In genomic region chr5:109601080-109601479, GRCm38 (mm10) we compare ENCODE assay signal across 9 mouse cellular contexts. TPM values are rescaled to one million over a fixed set of nuclear protein-coding genes. Genes with fewer than 3 reads are reported as not detected.
DNase-seq lines count a peak whose midpoint lies in the region; ATAC-seq and TF ChIP-seq lines count a peak whose summit lies in the region.
"Had no signal": no experiment of that assay in that cellular context is flagged by ENCODE, and none has a peak within 500 bp of the region (broad histone marks: within the 10 kb centered on the region; RNA-seq: fewer than 3 reads in every experiment).

No protein-coding gene starts in this region.

- no peak for TF ChIP-seq EP300 in stomach, postnatal 0 days (optimal IDR thresholded peaks at IDR 0.05)

- no peak overlapping the region for H3K9ac ChIP-seq in hindbrain, embryonic 11.5 days (ENCODE audit: low read depth, low read length)
- H3K9ac ChIP-seq in hindbrain, embryonic 16.5 days (ENCODE audit: low read depth, low read length) = no peak overlapping the region
- H3K9ac ChIP-seq in limb, embryonic 12.5 days (replicated peaks) = no peak overlapping the region
- H3K9ac ChIP-seq in stomach, postnatal 0 days (ENCODE audit: low read length) = no peak overlapping the region

- TF ChIP-seq CTCF in embryonic fibroblast, embryonic 13.5 days (IDR thresholded peaks at IDR 0.05; ENCODE audit: borderline replicate concordance, insufficient read depth, low read length) = peak; percentile 32; the same call in 1 of the 2 replicates
- TF ChIP-seq CTCF in stomach, postnatal 0 days (IDR thresholded peaks at IDR 0.05; ENCODE audit: low read depth) = peak; percentile 74

- H3K4me2 ChIP-seq in hindbrain, embryonic 11.5 days (replicated peaks; ENCODE audit: low read depth, low read length) = no peak overlapping the region
- H3K4me2 ChIP-seq in hindbrain, embryonic 16.5 days (ENCODE audit: low read length) = no peak overlapping the region
- H3K4me2 ChIP-seq in limb, embryonic 12.5 days = no peak overlapping the region
- no peak overlapping the region for H3K4me2 ChIP-seq in stomach, postnatal 0 days (replicated peaks; ENCODE audit: low read depth)

- H3K27ac ChIP-seq in hindbrain, embryonic 11.5 days (ENCODE audit: low read depth, low read length) = no peak overlapping the region
- H3K27ac ChIP-seq in hindbrain, embryonic 16.5 days (ENCODE audit: low read depth, low read length) = no peak overlapping the region
- no peak overlapping the region for H3K27ac ChIP-seq in embryonic fibroblast, embryonic 13.5 days (ENCODE audit: insufficient read depth, low read length)
- H3K27ac ChIP-seq in limb, embryonic 12.5 days = no peak overlapping the region
- H3K27ac ChIP-seq in stomach, postnatal 0 days (replicated peaks) = no peak overlapping the region
- H3K27ac ChIP-seq: macrophage had no signal

- TF ChIP-seq POLR2A in embryonic fibroblast, embryonic 13.5 days (IDR thresholded peaks at IDR 0.05; ENCODE audit: low read depth, low read length) = no peak

- 0 out of 2 replicates have a peak, but pooled peaks cover 3% of the 10 kb centered on the region for H3K9me3 ChIP-seq in hindbrain, embryonic 11.5 days (ENCODE audit: control insufficient read depth, low read length)
- H3K9me3 ChIP-seq in hindbrain, embryonic 16.5 days (ENCODE audit: control insufficient read depth, low read length) = peaks cover 5% of the 10 kb centered on the region
- H3K9me3 ChIP-seq in limb, embryonic 12.5 days = 0 out of 2 replicates have a peak, but pooled peaks cover 5% of the 10 kb centered on the region
- no peaks in the 10 kb centered on the region for H3K9me3 ChIP-seq in stomach, postnatal 0 days (ENCODE audit: control insufficient read depth, low read length)

- DNase-seq in hindbrain, embryonic 11.5 days (ENCODE audit: low spot score) = peak; percentile 33
- DNase-seq in B cell, adult 2 months = peak; percentile 43 to 54
- peak; percentile 21 for DNase-seq in Muller cell, postnatal 12 days (ENCODE audit: inconsistent ontology term)
- peak; percentile 42 for DNase-seq in stomach, postnatal 0 days (ENCODE audit: low spot score)
- no peak for DNase-seq in spleen, adult 12 weeks (ENCODE audit: low spot score)

- no peaks in the 10 kb centered on the region for H3K36me3 ChIP-seq in hindbrain, embryonic 11.5 days (ENCODE audit: control insufficient read depth, insufficient read depth, low read length)
- H3K36me3 ChIP-seq in hindbrain, embryonic 16.5 days (ENCODE audit: control insufficient read depth, insufficient read depth, low read length) = no peaks in the 10 kb centered on the region
- H3K36me3 ChIP-seq in limb, embryonic 12.5 days = no peaks in the 10 kb centered on the region
- H3K36me3 ChIP-seq in stomach, postnatal 0 days (ENCODE audit: control insufficient read depth, insufficient read depth, low read length) = no peaks in the 10 kb centered on the region

- ATAC-seq in hindbrain, embryonic 11.5 days (ENCODE audit: low FRiP score) = peak; percentile 27; the same call in 1 of the 2 replicates
- ATAC-seq in hindbrain, embryonic 16.5 days = no peak
- ATAC-seq in limb, embryonic 12.5 days (ENCODE audit: insufficient number of reproducible peaks, insufficient read depth, low FRiP score, low TSS enrichment, low read depth) = 0 out of 2 replicates have a peak, but pooled peaks have one; percentile 26
- ATAC-seq in stomach, postnatal 0 days (ENCODE audit: low FRiP score, low TSS enrichment) = no peak

- H3K4me1 ChIP-seq in hindbrain, embryonic 11.5 days (replicated peaks; ENCODE audit: control insufficient read depth, insufficient read depth, low read length) = no peaks in the 10 kb centered on the region
- H3K4me1 ChIP-seq in hindbrain, embryonic 16.5 days (ENCODE audit: control insufficient read depth, insufficient read depth, low read depth, low read length) = no peaks in the 10 kb centered on the region
- H3K4me1 ChIP-seq in embryonic fibroblast, embryonic 13.5 days (ENCODE audit: control insufficient read depth, insufficient read depth, low read length) = no peaks in the 10 kb centered on the region
- H3K4me1 ChIP-seq in limb, embryonic 12.5 days (replicated peaks) = no peaks in the 10 kb centered on the region
- no peaks in the 10 kb centered on the region for H3K4me1 ChIP-seq in stomach, postnatal 0 days (replicated peaks; ENCODE audit: control insufficient read depth, insufficient read depth)

- WGBS in hindbrain, embryonic 11.5 days = 25% methylated on average over 3 of the region's 3 CpGs
- 22% methylated on average over 3 of the region's 3 CpGs for WGBS in hindbrain, embryonic 16.5 days
- WGBS in limb, embryonic 12.5 days = 21% methylated on average over 3 of the region's 3 CpGs
- 19% methylated on average over 3 of the region's 3 CpGs for WGBS in stomach, postnatal 0 days

- no peaks in the 10 kb centered on the region for H3K27me3 ChIP-seq in hindbrain, embryonic 11.5 days (ENCODE audit: control insufficient read depth, insufficient read depth, low read length)
- no peaks in the 10 kb centered on the region for H3K27me3 ChIP-seq in hindbrain, embryonic 16.5 days (replicated peaks; ENCODE audit: control insufficient read depth, insufficient read depth, low read length)
- H3K27me3 ChIP-seq in limb, embryonic 12.5 days = no peaks in the 10 kb centered on the region
- no peaks in the 10 kb centered on the region for H3K27me3 ChIP-seq in stomach, postnatal 0 days (ENCODE audit: control insufficient read depth, insufficient read depth, low read length)

- no peak overlapping the region for H3K4me3 ChIP-seq in hindbrain, embryonic 11.5 days (ENCODE audit: low read depth, low read length)
- no peak overlapping the region for H3K4me3 ChIP-seq in hindbrain, embryonic 16.5 days (ENCODE audit: low read length)
- no peak overlapping the region for H3K4me3 ChIP-seq in embryonic fibroblast, embryonic 13.5 days (ENCODE audit: insufficient read depth, low read length)
- H3K4me3 ChIP-seq in limb, embryonic 12.5 days (replicated peaks) = no peak overlapping the region
- no peak overlapping the region for H3K4me3 ChIP-seq in stomach, postnatal 0 days (ENCODE audit: low read depth, low read length)

RNA-seq across cellular contexts. Expression of gene Crlf2, which starts 42.3 kb away (rescaled TPM):
- polyA plus RNA-seq in hindbrain, embryonic 11.5 days (2014; fragmentation: Nextera tagmentation; extraction: Ambion mirVana) = 4.4 and 4.8 TPM in 2 replicates
- 18.5 and 20.8 TPM in 2 replicates for polyA plus RNA-seq in hindbrain, embryonic 16.5 days (2015; fragmentation: Nextera tagmentation; extraction: Ambion mirVana)
- 16.2 and 16.7 TPM in 2 replicates for polyA plus RNA-seq in embryonic fibroblast, embryonic 13.5 days (2011; ENCODE audit: insufficient read length, low read depth, missing spikeins)
- polyA plus RNA-seq in limb, embryonic 12.5 days (2016; fragmentation: Nextera tagmentation; extraction: Ambion mirVana) = 6.3 and 9.4 TPM in 2 replicates
- 8.7 and 9.9 TPM in 2 replicates for polyA plus RNA-seq in stomach, postnatal 0 days (2015; fragmentation: Nextera tagmentation; extraction: Ambion mirVana)

Comparison
In these comparisons a context has a peak if more than half of its experiments do, and no peak if none do; other contexts are left out.
1. ATAC-seq: peak in hindbrain, embryonic 11.5 days (single experiment) and limb, embryonic 12.5 days (single experiment); none in hindbrain, embryonic 16.5 days (single experiment) and stomach, postnatal 0 days (single experiment).